Mouse (Mus musculus) gastrocnemius, postnatal 25 days (tissue): ENCODE data around the gene Zfp568. TPM values are rescaled to one million over a fixed set of nuclear protein-coding genes. Genes with fewer than 3 reads are reported as not detected.

Experiments
- DNase-seq: peaks from one replicate; pipeline ENCODE4 v3.0.0; 2022
- total RNA-seq, 2 experiments: library from RNA; stranded (reverse); gene quantifications; 1 replicate in 1 of 2; 2 replicates in 1 of 2; pipeline ENCODE4 v1.2.3; 2021

Gene Zfp568
- total RNA-seq, 2 experiments from 2014 or later: 19.1 to 23.4 TPM

GRCm38 (mm10) chr7:29989031-29989430 is 5.3 kb downstream of the Zfp568 start:
- no peak for DNase-seq

GRCm38 (mm10) chr7:29992698-29993097 is 8.9 kb downstream of the Zfp568 start:
- DNase-seq: no peak

- no peak for DNase-seq
These were observed 9.6 kb downstream of the Zfp568 start for GRCm38 (mm10) chr7:29993340-29993739.

GRCm38 (mm10) chr7:29995134-29995533 is 11.4 kb downstream of the Zfp568 start:
- DNase-seq: no peak

GRCm38 (mm10) chr7:30000601-30001000 is 16.8 kb downstream of the Zfp568 start:
- DNase-seq: no peak

GRCm38 (mm10) chr7:30007601-30008000 is 23.8 kb downstream of the Zfp568 start:
- no peak for DNase-seq

GRCm38 (mm10) chr7:30008020-30008690 is 24.4 kb downstream of the Zfp568 start:
- peak; percentile 51 for DNase-seq

- peak; percentile 79 for DNase-seq
These were observed 25.7 kb downstream of the Zfp568 start for GRCm38 (mm10) chr7:30009321-30010085.

- no peak for DNase-seq
These were observed 26.9 kb downstream of the Zfp568 start for GRCm38 (mm10) chr7:30010551-30011195.

- DNase-seq: peak; percentile 44
These were observed 29.2 kb downstream of the Zfp568 start for GRCm38 (mm10) chr7:30012956-30013363.

- DNase-seq: no peak
These were observed 33.5 kb downstream of the Zfp568 start for GRCm38 (mm10) chr7:30017226-30017625.

- DNase-seq: no peak
These were observed 35.8 kb downstream of the Zfp568 start for GRCm38 (mm10) chr7:30019543-30019942.

GRCm38 (mm10) chr7:30023324-30023723 is 39.6 kb downstream of the Zfp568 start:
- DNase-seq: no peak

- DNase-seq: no peak
These were observed 40.0 kb downstream of the Zfp568 start for GRCm38 (mm10) chr7:30023800-30024199.

- no peak for DNase-seq
These were observed 41.6 kb downstream of the Zfp568 start for GRCm38 (mm10) chr7:30025358-30025757.

- no peak for DNase-seq
These were observed 43.6 kb downstream of the Zfp568 start for GRCm38 (mm10) chr7:30027331-30027730.

GRCm38 (mm10) chr7:30028572-30028971 is 44.8 kb downstream of the Zfp568 start:
- no peak for DNase-seq

- no peak for DNase-seq
These were observed 46.9 kb downstream of the Zfp568 start for GRCm38 (mm10) chr7:30030677-30031076.

- DNase-seq: no peak
These were observed 47.6 kb downstream of the Zfp568 start for GRCm38 (mm10) chr7:30031379-30031778.

- DNase-seq: no peak
These were observed 50.6 kb downstream of the Zfp568 start for GRCm38 (mm10) chr7:30034331-30034730.

GRCm38 (mm10) chr7:30044354-30044753 is 60.6 kb downstream of the Zfp568 start:
- no peak for DNase-seq

- DNase-seq: no peak
These were observed 64.4 kb downstream of the Zfp568 start for GRCm38 (mm10) chr7:30048126-30048525.

GRCm38 (mm10) chr7:30050882-30051548 is 67.3 kb downstream of the Zfp568 start, which contains the start of gene Zfp14:
Zfp14 (minus strand) TSS chr7:30051380.
- DNase-seq: peak; percentile 87
